Mouse (Mus musculus) skeletal muscle tissue, adult 2 months (tissue): ENCODE data around the gene Slc35c1.

Experiments used
- DNase-seq: peaks from one replicate; pipeline ENCODE4 v3.0.0-alpha.2; 2012; ENCODE audit warnings: low read depth, low spot score

Gene Slc35c1

GRCm38 (mm10) chr2:92435023-92435422, 25.3 kb downstream of the Slc35c1 start:
- DNase-seq, result no peak

- no peak for DNase-seq
These were observed 26.0 kb downstream of the Slc35c1 start for GRCm38 (mm10) chr2:92434375-92434745.

- DNase-seq, result peak; percentile 100
These were observed 26.6 kb downstream of the Slc35c1 start, which contains the start of gene Cry2 for GRCm38 (mm10) chr2:92433578-92434374. Gene Cry2, minus strand, starts transcription at chr2:92434043.

- DNase-seq, result no peak
These were observed 27.7 kb downstream of the Slc35c1 start for GRCm38 (mm10) chr2:92432299-92433295.

- no peak for DNase-seq
These were observed 28.6 kb downstream of the Slc35c1 start for GRCm38 (mm10) chr2:92431611-92432179.

- peak; percentile 81 for DNase-seq
These were observed 29.4 kb downstream of the Slc35c1 start for GRCm38 (mm10) chr2:92430723-92431541.

- no peak for DNase-seq
These were observed 30.2 kb downstream of the Slc35c1 start for GRCm38 (mm10) chr2:92430089-92430488.

- peak; percentile 78 for DNase-seq
These were observed 32.5 kb downstream of the Slc35c1 start for GRCm38 (mm10) chr2:92427882-92428281.

- peak; percentile 77 for DNase-seq
These were observed 33.9 kb downstream of the Slc35c1 start for GRCm38 (mm10) chr2:92426426-92426825.

- DNase-seq, result no peak
These were observed 35.0 kb downstream of the Slc35c1 start for GRCm38 (mm10) chr2:92425366-92425765.

- peak; percentile 86 for DNase-seq
These were observed 35.7 kb downstream of the Slc35c1 start for GRCm38 (mm10) chr2:92424462-92425308.

- DNase-seq, result peak; percentile 99
These were observed 36.5 kb downstream of the Slc35c1 start for GRCm38 (mm10) chr2:92423702-92424461.

- DNase-seq, result no peak
These were observed 37.2 kb downstream of the Slc35c1 start for GRCm38 (mm10) chr2:92423156-92423555.

- no peak for DNase-seq
These were observed 37.8 kb downstream of the Slc35c1 start for GRCm38 (mm10) chr2:92422388-92423135.

- DNase-seq, result no peak
These were observed 38.5 kb downstream of the Slc35c1 start for GRCm38 (mm10) chr2:92421723-92422387.

GRCm38 (mm10) chr2:92411705-92412104, 48.6 kb downstream of the Slc35c1 start:
- no peak for DNase-seq

- DNase-seq, result no peak
These were observed 51.9 kb downstream of the Slc35c1 start for GRCm38 (mm10) chr2:92408309-92409045.
